ENCODE assay signal across 25 mouse cellular contexts in the genomic region with DNA sequence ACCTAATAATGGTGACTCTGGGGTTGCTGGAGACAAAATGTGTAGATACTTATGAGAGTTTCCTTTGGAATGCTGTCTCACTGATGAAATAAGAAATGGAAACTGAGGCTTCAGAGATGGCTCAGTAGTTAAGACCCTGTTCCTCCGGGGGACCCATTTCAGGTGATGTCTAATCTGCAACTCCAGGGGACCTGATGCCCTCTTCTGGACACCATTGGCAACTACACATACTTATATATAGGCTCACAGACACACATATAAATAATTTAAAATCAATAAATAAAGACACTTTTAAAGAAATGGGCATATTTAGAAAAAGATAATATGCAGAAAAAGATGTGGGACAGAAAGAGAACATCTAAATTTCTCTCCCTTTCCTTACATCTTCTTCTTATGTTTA. TPM values are rescaled to one million over a fixed set of nuclear protein-coding genes. Genes with fewer than 3 reads are reported as not detected.
A peak's percentile ranks its signal among the peaks of the same experiment; 100 is the strongest.
DNase-seq lines count a peak whose midpoint lies in the region; ATAC-seq and TF ChIP-seq lines count a peak whose summit lies in the region.
"Had no signal": no experiment of that assay in that cellular context is flagged by ENCODE, and none has a peak within 500 bp of the region (broad histone marks: within the 10 kb centered on the region; RNA-seq: fewer than 3 reads in every experiment).

No protein-coding gene starts in this region.

- TF ChIP-seq EP300 in MEL (IDR thresholded peaks at IDR 0.05; ENCODE audit: low read depth in 1 of 2, low read length in 2 of 2): no peak

- H3K4me1 ChIP-seq in intestine, postnatal 0 days (replicated peaks; ENCODE audit: control insufficient read depth, insufficient read depth, low read length): no peaks in the 10 kb centered on the region
- no peaks in the 10 kb centered on the region for H3K4me1 ChIP-seq in intestine, embryonic 15.5 days (replicated peaks)
- no peaks in the 10 kb centered on the region for H3K4me1 ChIP-seq in midbrain, postnatal 0 days (ENCODE audit: insufficient read depth, low read length)
- H3K4me1 ChIP-seq in midbrain, embryonic 15.5 days: no peaks in the 10 kb centered on the region
- no peaks in the 10 kb centered on the region for H3K4me1 ChIP-seq in MEL (ENCODE audit: control insufficient read depth in 1 of 2, insufficient read depth in 2 of 2, low read length in 2 of 2)
- H3K4me1 ChIP-seq: embryonic facial prominence, embryonic 13.5 days; forebrain, embryonic 15.5 days; heart, embryonic 15.5 days; neural tube, embryonic 13.5 days had no signal

- H3K9ac ChIP-seq in intestine, postnatal 0 days (ENCODE audit: low read depth, low read length): no peak overlapping the region
- H3K9ac ChIP-seq in intestine, embryonic 15.5 days: no peak overlapping the region
- H3K9ac ChIP-seq in midbrain, postnatal 0 days (replicated peaks; ENCODE audit: low read length, poor library complexity, severe bottlenecking): no peak overlapping the region
- no peak overlapping the region for H3K9ac ChIP-seq in midbrain, embryonic 15.5 days
- no peak overlapping the region for H3K9ac ChIP-seq in MEL (ENCODE audit: control insufficient read depth, low read depth, low read length, poor library complexity, severe bottlenecking)
- H3K9ac ChIP-seq: embryonic facial prominence, embryonic 13.5 days; forebrain, embryonic 15.5 days; heart, embryonic 15.5 days; neural tube, embryonic 13.5 days had no signal

- H3K4me2 ChIP-seq in intestine, postnatal 0 days (replicated peaks; ENCODE audit: low read depth): no peak overlapping the region
- no peak overlapping the region for H3K4me2 ChIP-seq in intestine, embryonic 15.5 days (replicated peaks)
- no peak overlapping the region for H3K4me2 ChIP-seq in midbrain, postnatal 0 days (ENCODE audit: low read depth, low read length, poor library complexity, severe bottlenecking)
- H3K4me2 ChIP-seq in midbrain, embryonic 15.5 days: no peak overlapping the region
- H3K4me2 ChIP-seq: embryonic facial prominence, embryonic 13.5 days; forebrain, embryonic 15.5 days; heart, embryonic 15.5 days; midbrain, embryonic 11.5 days; neural tube, embryonic 13.5 days had no signal

- H3K4me3 ChIP-seq in intestine, postnatal 0 days (ENCODE audit: low read depth, low read length): no peak overlapping the region
- no peak overlapping the region for H3K4me3 ChIP-seq in intestine, embryonic 15.5 days (replicated peaks)
- H3K4me3 ChIP-seq in midbrain, postnatal 0 days (ENCODE audit: low read depth, low read length): no peak overlapping the region
- no peak overlapping the region for H3K4me3 ChIP-seq in midbrain, embryonic 15.5 days
- no peak overlapping the region for H3K4me3 ChIP-seq in MEL (ENCODE audit: control insufficient read depth in 1 of 2, insufficient read depth in 1 of 2, low read depth in 2 of 2, low read length in 2 of 2)
- H3K4me3 ChIP-seq: embryonic facial prominence, embryonic 13.5 days; forebrain, embryonic 15.5 days; heart, embryonic 15.5 days; neural tube, embryonic 13.5 days had no signal

- no peak; the same call in 1 of the 2 replicates for TF ChIP-seq RAD21 in MEL (IDR thresholded peaks at IDR 0.05; ENCODE audit: low read depth, low read length)

- DNase-seq in midbrain, postnatal 0 days (ENCODE audit: low spot score): no peak
- DNase-seq in MEL (ENCODE audit: low read depth, low spot score): peak; percentile 2
- peak; percentile 2 for DNase-seq in mesoderm, embryonic 11.5 days (ENCODE audit: low read depth, low spot score)
- no peak for DNase-seq in heart, postnatal 10 days
- DNase-seq in lung, postnatal 36 days: no peak
- DNase-seq: adrenal gland, adult 8-10 months; cerebellum, adult 11 months; cerebellum, postnatal 25 days; gastrocnemius, postnatal 36 days; kidney, adult 8-10 months; kidney, postnatal 4 days; lung, adult 2 months; right cerebral cortex, postnatal 14 days; spleen, adult 18-20 months; thymus, adult 2 months had no signal

- intact Hi-C loops in heart, postnatal 10 days (cut with DNase I): no loop called here

- TF ChIP-seq POLR2A in MEL (IDR thresholded peaks at IDR 0.05; ENCODE audit: control insufficient read depth in 1 of 2, insufficient read depth in 1 of 2, low read depth in 1 of 2, low read length in 2 of 2, poor library complexity in 1 of 2): no peak

- H3K79me2 ChIP-seq in MEL (ENCODE audit: control insufficient read depth, insufficient read depth, low read length, poor library complexity): no peaks in the 10 kb centered on the region

- ATAC-seq in intestine, postnatal 0 days: no peak
- ATAC-seq in intestine, embryonic 15.5 days: no peak
- no peak for ATAC-seq in midbrain, postnatal 0 days (ENCODE audit: low FRiP score)
- ATAC-seq in midbrain, embryonic 15.5 days (replicated peaks): no peak
- ATAC-seq: CD4-positive, CD25-positive, alpha-beta regulatory T cell, adult 4 months; forebrain, embryonic 15.5 days had no signal

- TF ChIP-seq CTCF in intestine, postnatal 0 days (IDR thresholded peaks at IDR 0.05; ENCODE audit: low read depth): peak; percentile 33
- peak; percentile 31 for TF ChIP-seq CTCF in midbrain, postnatal 0 days (IDR thresholded peaks at IDR 0.05)
- no peak; a peak in 1 of 6 replicates for TF ChIP-seq CTCF in MEL (IDR thresholded peaks at IDR 0.05 in 2 of 3, conservative IDR thresholded peaks at IDR 0.05 in 1 of 3; ENCODE audit: control insufficient read depth in 1 of 3, insufficient read depth in 1 of 3, low read depth in 2 of 3, low read length in 3 of 3, poor library complexity in 1 of 3, severe bottlenecking in 1 of 3)

- no peak overlapping the region for H3K27ac ChIP-seq in intestine, postnatal 0 days (ENCODE audit: low read depth, low read length)
- H3K27ac ChIP-seq in intestine, embryonic 15.5 days: no peak overlapping the region
- H3K27ac ChIP-seq in midbrain, postnatal 0 days (ENCODE audit: low read depth, low read length): no peak overlapping the region
- H3K27ac ChIP-seq in midbrain, embryonic 15.5 days: no peak overlapping the region
- H3K27ac ChIP-seq in MEL (ENCODE audit: control insufficient read depth, low read depth, low read length): no peak overlapping the region
- H3K27ac ChIP-seq: embryonic facial prominence, embryonic 13.5 days; forebrain, embryonic 15.5 days; heart, embryonic 15.5 days; neural tube, embryonic 13.5 days had no signal

- H3K36me3 ChIP-seq in intestine, postnatal 0 days (ENCODE audit: control insufficient read depth, insufficient read depth): no peaks in the 10 kb centered on the region
- H3K36me3 ChIP-seq in intestine, embryonic 15.5 days: no peaks in the 10 kb centered on the region
- no peaks in the 10 kb centered on the region for H3K36me3 ChIP-seq in midbrain, postnatal 0 days (ENCODE audit: insufficient read depth, low read length)
- H3K36me3 ChIP-seq in midbrain, embryonic 15.5 days (replicated peaks): no peaks in the 10 kb centered on the region
- no peaks in the 10 kb centered on the region for H3K36me3 ChIP-seq in MEL (ENCODE audit: control insufficient read depth in 1 of 2, insufficient read depth in 2 of 2, low read length in 2 of 2)
- H3K36me3 ChIP-seq: embryonic facial prominence, embryonic 13.5 days; forebrain, embryonic 15.5 days; heart, embryonic 15.5 days; neural tube, embryonic 13.5 days had no signal

- no peaks in the 10 kb centered on the region for H3K9me3 ChIP-seq in intestine, postnatal 0 days (ENCODE audit: control insufficient read depth)
- no peaks in the 10 kb centered on the region for H3K9me3 ChIP-seq in intestine, embryonic 15.5 days
- no peaks in the 10 kb centered on the region for H3K9me3 ChIP-seq in midbrain, postnatal 0 days (ENCODE audit: low read length)
- no peaks in the 10 kb centered on the region for H3K9me3 ChIP-seq in midbrain, embryonic 15.5 days
- no peaks in the 10 kb centered on the region for H3K9me3 ChIP-seq in MEL (replicated peaks; ENCODE audit: insufficient read depth, low read length)
- H3K9me3 ChIP-seq: embryonic facial prominence, embryonic 13.5 days; forebrain, embryonic 15.5 days; heart, embryonic 15.5 days; neural tube, embryonic 13.5 days had no signal

- no peaks in the 10 kb centered on the region for H3K27me3 ChIP-seq in intestine, postnatal 0 days (replicated peaks; ENCODE audit: control insufficient read depth, insufficient read depth, low read length)
- H3K27me3 ChIP-seq in intestine, embryonic 15.5 days (replicated peaks): no peaks in the 10 kb centered on the region
- H3K27me3 ChIP-seq in midbrain, postnatal 0 days (ENCODE audit: insufficient read depth, low read length): no peaks in the 10 kb centered on the region
- H3K27me3 ChIP-seq in midbrain, embryonic 15.5 days (replicated peaks): no peaks in the 10 kb centered on the region
- H3K27me3 ChIP-seq in MEL (ENCODE audit: control insufficient read depth in 1 of 2, insufficient read depth in 2 of 2, low read length in 2 of 2): no peaks in the 10 kb centered on the region
- H3K27me3 ChIP-seq: embryonic facial prominence, embryonic 13.5 days; forebrain, embryonic 15.5 days; heart, embryonic 15.5 days; neural tube, embryonic 13.5 days had no signal

- 53% methylated on average over 1 of the region's 1 CpGs for WGBS in intestine, postnatal 0 days
- 45% methylated on average over 1 of the region's 1 CpGs for WGBS in intestine, embryonic 15.5 days
- WGBS in midbrain, postnatal 0 days: 44% methylated on average over 1 of the region's 1 CpGs
- 47% methylated on average over 1 of the region's 1 CpGs for whole genome bisulfite sequencing in midbrain, embryonic 15.5 days

TF ChIP-seq in MEL, 35 proteins besides CTCF, POLR2A, EP300 and RAD21:
- no peak for TF ChIP-seq MAFK (IDR thresholded peaks at IDR 0.05; ENCODE audit: borderline replicate concordance, low read depth, low read length)
- no peak for TF ChIP-seq TBP (IDR thresholded peaks at IDR 0.05; ENCODE audit: low read depth, low read length)
- no peak for TF ChIP-seq MAX (IDR thresholded peaks at IDR 0.05; ENCODE audit: low read length)
- TF ChIP-seq MYB (IDR thresholded peaks at IDR 0.05; ENCODE audit: low read depth, low read length): no peak
- no peak for TF ChIP-seq POLR2AphosphoS5 (IDR thresholded peaks at IDR 0.05; ENCODE audit: borderline replicate concordance, low read depth, low read length)
TF ChIP-seq in MEL: peak in this region for 0.

RNA-seq across cellular contexts. Expression of a gene that starts 57.7 kb away (rescaled TPM):
- polyA plus RNA-seq in intestine, postnatal 0 days (2015; fragmentation: Nextera tagmentation; extraction: Ambion mirVana): 0.38 and 0.51 TPM in 2 replicates
- polyA plus RNA-seq in intestine, embryonic 15.5 days (2015; fragmentation: Nextera tagmentation; extraction: Ambion mirVana): 0.68 and 0.75 TPM in 2 replicates
- total RNA-seq in midbrain, postnatal 0 days (2014; rRNA removed): 76.7 and 91.6 TPM in 2 replicates
- 29.4 and 29.9 TPM in 2 replicates for polyA plus RNA-seq in midbrain, postnatal 0 days (2015; fragmentation: Nextera tagmentation; extraction: Ambion mirVana)
- 16.3 and 17.3 TPM in 2 replicates for polyA plus RNA-seq in midbrain, embryonic 15.5 days (2015; fragmentation: Nextera tagmentation; extraction: Ambion mirVana)
- total RNA-seq in MEL (2012; rRNA removed): not detected in 2 replicates
- not detected for polyA plus RNA-seq in MEL (2012; ENCODE audit: insufficient read depth in 1 of 2, insufficient read length in 2 of 2, low read depth in 1 of 2, low replicate concordance in 2 of 2, missing spikeins in 1 of 2)
- under 1 TPM in 1 of 2 experiments, not detected in 1; 0.45 TPM for total RNA-seq in heart, postnatal 10 days (2021)
- total RNA-seq: hematopoietic stem cell, adult 5-6 weeks had no signal
- polyA plus RNA-seq: lung, adult 2 months had no signal

Comparison
In these comparisons a context has a peak if more than half of its experiments do, and no peak if none do; other contexts are left out.
1. CTCF ChIP-seq: peak in intestine, postnatal 0 days (single experiment) and midbrain, postnatal 0 days (single experiment); none in MEL (0 of 3).
2. DNase-seq: peak in MEL (single experiment) and mesoderm, embryonic 11.5 days (single experiment); none in midbrain, postnatal 0 days (single experiment), heart, postnatal 10 days (0 of 2) and lung, postnatal 36 days (single experiment).